Mouse (Mus musculus) heart, embryonic 14.5 days (tissue): ENCODE data around the gene Mgst2. TPM values are rescaled to one million over a fixed set of nuclear protein-coding genes. Genes with fewer than 3 reads are reported as not detected.

Experiments
- ATAC-seq: fragments of 200-750 bp; cut with Nextera tagmentation; 2 replicates; pipeline ENCODE4 v1.8.0; 2017; ENCODE audit warnings: low read depth, moderate TSS enrichment; ENCODE audit not compliant: insufficient number of reproducible peaks, insufficient read depth, low FRiP score
- H3K27ac ChIP-seq, 2 experiments: fragments of 200-500 bp in 1 of 2; fragments of 300-500 bp in 1 of 2; sonication (generic) in 1 of 2; replicated peaks in 1 of 2; 2 replicates each; pipeline ENCODE4 v1.5.1; 2012 to 2014; ENCODE audit warnings: low read depth in 2 of 2, low read length in 2 of 2, control low read depth in 1 of 2, mild to moderate bottlenecking in 1 of 2, mixed read lengths in 1 of 2; ENCODE audit not compliant: control insufficient read depth in 1 of 2, insufficient read depth in 1 of 2
- H3K27me3 ChIP-seq: fragments of 300-500 bp; sonication (generic); 2 replicates; pipeline ENCODE4 v1.6.1; 2014; ENCODE audit warnings: mild to moderate bottlenecking, low read length, control low read depth; ENCODE audit not compliant: control insufficient read depth, insufficient read depth
- H3K36me3 ChIP-seq: fragments of 300-500 bp; sonication (generic); 2 replicates; pipeline ENCODE4 v1.6.1; 2014; ENCODE audit warnings: mild to moderate bottlenecking, control low read depth, low read length, mixed read lengths; ENCODE audit not compliant: control insufficient read depth, insufficient read depth
- H3K4me1 ChIP-seq, 2 experiments: fragments of 200-500 bp in 1 of 2; fragments of 300-500 bp in 1 of 2; sonication (generic) in 1 of 2; 2 replicates each; pipeline ENCODE4 v1.6.1; 2012 to 2014; ENCODE audit warnings: low read length in 2 of 2, control low read depth in 1 of 2, mixed read lengths in 1 of 2; ENCODE audit not compliant: control insufficient read depth in 2 of 2, insufficient read depth in 2 of 2
- H3K4me2 ChIP-seq: fragments of 300-500 bp; sonication (generic); 2 replicates; pipeline ENCODE4 v1.6.1; 2014; ENCODE audit warnings: mild to moderate bottlenecking, low read length
- H3K4me3 ChIP-seq, 2 experiments: fragments of 200-500 bp in 1 of 2; fragments of 300-500 bp in 1 of 2; sonication (generic) in 1 of 2; 2 replicates each; pipeline ENCODE4 v1.5.1; 2012 to 2014; ENCODE audit warnings: low read length in 2 of 2, mild to moderate bottlenecking in 2 of 2, control low read depth in 1 of 2, low read depth in 1 of 2, moderate library complexity in 1 of 2; ENCODE audit not compliant: control insufficient read depth in 1 of 2, insufficient read depth in 1 of 2
- H3K9ac ChIP-seq: fragments of 300-500 bp; sonication (generic); 2 replicates; pipeline ENCODE4 v1.6.1; 2014; ENCODE audit warnings: mild to moderate bottlenecking, low read length
- H3K9me3 ChIP-seq: fragments of 300-500 bp; sonication (generic); 2 replicates; pipeline ENCODE4 v1.6.1; 2016; ENCODE audit warnings: low read length, control low read depth; ENCODE audit not compliant: control insufficient read depth
- WGBS: fragments of 180-500 bp; shearing (Covaris S2); extraction: QIAGEN DNeasy Blood & Tissue Kit; methylation state at CpG from one replicate; pipeline ENCODE4 v1.1.7; 2014; 5-methylcytosine and 5-hydroxymethylcytosine counted together
- polyA plus RNA-seq: library from polyadenylated mRNA; unstranded; fragments of >200 nt; fragmentation: Nextera tagmentation; extraction: Ambion mirVana; gene quantifications from 2 replicates; pipeline ENCODE4 v1.2.1, GENCODE M21; 2014

The Mgst2 gene
- polyA plus RNA-seq = 3.0 and 5.1 TPM in 2 replicates

GRCm38 (mm10) chr3:51660060-51660459 is at the start of gene Mgst2:
Gene Mgst2, plus strand, starts transcription at chr3:51660360.
- Histone ChIP-seq H3K27me3 (no peaks in the 10 kb centered on the region), H3K4me2 (no peak within 1 kb of the TSS), H3K9ac (no peak within 1 kb of the TSS), H3K9me3 (no peaks in the 10 kb centered on the region), H3K27ac (no peak within 1 kb of the TSS), H3K4me1 (peaks cover 19 to 27% of the 10 kb centered on the region in 2 experiments), H3K36me3 (no peaks in the 10 kb centered on the region), H3K4me3 (no peak within 1 kb of the TSS)
- no peak for ATAC-seq
- 85% methylated on average over 4 of the region's 4 CpGs for WGBS

- no peaks in the 10 kb centered on the region for H3K27me3 ChIP-seq
- no peak overlapping the region for H3K9ac ChIP-seq
- H3K9me3 ChIP-seq = 0 out of 2 replicates have a peak, but pooled peaks cover 3% of the 10 kb centered on the region
- no peak overlapping the region for H3K4me2 ChIP-seq
- peaks cover 0 to 2% of the 10 kb centered on the region in 2 experiments; a peak in 2 of 4 replicates for H3K4me1 ChIP-seq
- peak; percentile 66 for ATAC-seq
- no peaks in the 10 kb centered on the region for H3K36me3 ChIP-seq
- H3K27ac ChIP-seq = no peak overlapping the region
- H3K4me3 ChIP-seq = no peak overlapping the region
- 10% methylated on average over 6 of the region's 6 CpGs for WGBS
Measured at GRCm38 (mm10) chr3:51611972-51612371, 48.2 kb upstream of the Mgst2 start.

GRCm38 (mm10) chr3:51612398-51613356 is 47.5 kb upstream of the Mgst2 start:
- peaks cover 0 to 2% of the 10 kb centered on the region in 2 experiments; a peak in 2 of 4 replicates for H3K4me1 ChIP-seq
- no peak overlapping the region for H3K4me3 ChIP-seq
- no peaks in the 10 kb centered on the region for H3K36me3 ChIP-seq
- no peak overlapping the region for H3K4me2 ChIP-seq
- H3K9me3 ChIP-seq = 0 out of 2 replicates have a peak, but pooled peaks cover 3% of the 10 kb centered on the region
- H3K27me3 ChIP-seq = no peaks in the 10 kb centered on the region
- ATAC-seq = no peak
- H3K9ac ChIP-seq = no peak overlapping the region
- H3K27ac ChIP-seq = no peak overlapping the region
- 81% methylated on average over 10 of the region's 10 CpGs for WGBS

DNA sequence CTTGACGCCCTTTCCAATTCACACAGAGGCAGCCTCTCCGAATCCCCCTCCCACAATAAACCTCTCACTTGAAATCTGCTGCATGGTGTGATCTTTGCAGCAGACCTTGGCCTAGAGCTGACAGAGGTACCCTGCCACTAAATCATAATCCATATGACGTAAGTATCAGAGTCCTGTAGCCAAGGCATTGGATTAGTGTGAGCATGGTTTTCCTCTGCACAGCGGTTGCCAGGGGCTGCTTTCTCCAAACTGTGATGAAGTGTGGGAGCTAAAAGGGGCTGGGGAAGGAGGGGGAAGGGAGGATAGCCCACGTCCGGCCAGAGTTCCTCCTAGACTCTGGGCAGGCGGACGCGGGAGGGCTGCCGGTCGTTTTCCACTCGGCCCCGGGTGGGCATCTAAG is 45.9 kb upstream of the Mgst2 start:
- 84% methylated on average over 13 of the region's 13 CpGs for WGBS

GRCm38 (mm10) chr3:51623956-51624355 is 36.2 kb upstream of the Mgst2 start:
- Histone ChIP-seq H3K9ac (no peak overlapping the region), H3K9me3 (no peaks in the 10 kb centered on the region), H3K4me3 (no peak overlapping the region), H3K36me3 (no peaks in the 10 kb centered on the region), H3K4me2 (no peak overlapping the region), H3K27me3 (no peaks in the 10 kb centered on the region), H3K27ac (no peak overlapping the region), H3K4me1 (no peaks in the 10 kb centered on the region)
- WGBS = 67% methylated on average over 2 of the region's 2 CpGs
- ATAC-seq = no peak

More for the DNA sequence above, 45.9 kb upstream of the Mgst2 start:
- H3K4me3 ChIP-seq = no peak overlapping the region
- H3K9me3 ChIP-seq = 0 out of 2 replicates have a peak, but pooled peaks cover 3% of the 10 kb centered on the region
- no peak for ATAC-seq
- H3K4me2 ChIP-seq = no peak overlapping the region
- H3K27me3 ChIP-seq = no peaks in the 10 kb centered on the region
- H3K4me1 ChIP-seq = peaks cover 0 to 2% of the 10 kb centered on the region in 2 experiments; a peak in 2 of 4 replicates
- H3K27ac ChIP-seq = no peak overlapping the region
- H3K9ac ChIP-seq = no peak overlapping the region
- H3K36me3 ChIP-seq = no peaks in the 10 kb centered on the region

DNA sequence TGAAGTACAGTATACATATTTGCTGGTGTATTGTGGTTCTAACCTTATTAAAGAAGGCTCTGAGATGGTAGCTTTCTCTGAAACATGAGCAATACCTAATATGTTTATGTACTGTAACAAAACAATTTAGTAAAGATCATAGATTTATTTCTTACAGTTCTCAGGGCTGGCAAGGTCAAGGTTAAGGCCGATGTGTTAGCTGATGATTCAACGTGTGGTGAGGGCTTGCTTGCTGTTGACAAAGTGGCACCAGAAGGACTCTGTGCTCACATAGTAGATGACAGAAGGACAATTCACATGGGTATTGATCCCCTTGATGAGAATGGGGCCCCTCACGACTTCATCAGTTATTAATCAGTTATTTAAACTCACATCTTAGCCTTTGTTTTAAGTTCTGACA is 32.4 kb upstream of the Mgst2 start:
- WGBS = 56% methylated on average over 3 of the region's 3 CpGs
- H3K4me3 ChIP-seq = no peak overlapping the region
- H3K4me1 ChIP-seq = no peaks in the 10 kb centered on the region
- no peak for ATAC-seq
- no peak overlapping the region for H3K27ac ChIP-seq
- H3K36me3 ChIP-seq = no peaks in the 10 kb centered on the region
- H3K9ac ChIP-seq = no peak overlapping the region
- peaks cover 12% of the 10 kb centered on the region for H3K9me3 ChIP-seq
- H3K4me2 ChIP-seq = no peak overlapping the region
- H3K27me3 ChIP-seq = no peaks in the 10 kb centered on the region

- Histone ChIP-seq H3K9me3 (peaks cover 22% of the 10 kb centered on the region), H3K4me3 (no peak overlapping the region), H3K9ac (no peak overlapping the region), H3K27me3 (no peaks in the 10 kb centered on the region), H3K36me3 (no peaks in the 10 kb centered on the region), H3K4me1 (no peaks in the 10 kb centered on the region), H3K4me2 (no peak overlapping the region), H3K27ac (no peak overlapping the region)
- WGBS = 72% methylated on average over 3 of the region's 3 CpGs
- no peak for ATAC-seq
Measured at GRCm38 (mm10) chr3:51628977-51629376, 31.2 kb upstream of the Mgst2 start.
